Mouse (Mus musculus) left cerebral cortex, adult 11 months (tissue): ENCODE measurements at regions not wholly inside any gene's neighbourhood (a gene's known extent, or its start where the extent isn't known, plus 50 kb on each side); places are given as distances from the start of the nearest gene placed in this dataset.

Experiments
- DNase-seq: peaks from one replicate; pipeline ENCODE4 v3.0.0; 2022; ENCODE audit warnings: low spot score

- DNase-seq, result no peak
Measured at GRCm38 (mm10) chr4:23994261-23994965, 501.8 kb upstream of the Mms22l start.

- DNase-seq, result no peak
Measured at GRCm38 (mm10) chr4:24006257-24006955, 489.8 kb upstream of the Mms22l start.

- peak; percentile 29 for DNase-seq
Measured at GRCm38 (mm10) chr4:24019178-24020104, 476.8 kb upstream of the Mms22l start.
